Mouse (Mus musculus) testis, postnatal 10 days (tissue): Measurements from ENCODE around the gene Specc1.
A peak's percentile ranks its signal among the peaks of the same experiment; 100 is the strongest.

Experiments used
- DNase-seq: peaks from one replicate; pipeline ENCODE4 v3.0.0; 2021; ENCODE audit warnings: low spot score

Gene Specc1

DNA sequence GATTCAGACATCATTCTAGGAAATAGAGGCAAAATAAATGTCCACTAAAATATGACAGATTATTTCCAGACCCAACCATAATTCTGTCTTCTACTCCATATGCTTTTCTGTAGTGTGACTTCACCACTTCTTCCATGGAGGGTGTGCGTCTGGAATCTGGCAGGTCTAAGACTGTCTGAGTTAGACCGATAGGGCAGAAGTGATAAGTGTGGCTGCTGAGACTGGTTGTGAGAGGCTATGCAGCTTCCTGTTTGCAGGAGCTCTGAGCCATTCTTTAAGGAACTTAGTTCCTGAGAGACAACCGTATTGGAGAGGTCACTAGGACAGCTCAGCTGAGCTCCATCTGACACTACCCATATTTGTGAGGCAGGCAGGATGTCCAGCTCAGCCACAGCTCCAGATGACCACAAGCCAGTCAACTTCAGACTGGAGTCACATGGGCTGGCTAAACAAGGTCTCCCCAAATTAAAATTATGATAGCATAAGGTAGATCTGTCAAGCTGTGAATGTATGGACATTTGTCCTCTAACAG lies 146.9 kb downstream of the Specc1 start:
- no peak for DNase-seq

DNA sequence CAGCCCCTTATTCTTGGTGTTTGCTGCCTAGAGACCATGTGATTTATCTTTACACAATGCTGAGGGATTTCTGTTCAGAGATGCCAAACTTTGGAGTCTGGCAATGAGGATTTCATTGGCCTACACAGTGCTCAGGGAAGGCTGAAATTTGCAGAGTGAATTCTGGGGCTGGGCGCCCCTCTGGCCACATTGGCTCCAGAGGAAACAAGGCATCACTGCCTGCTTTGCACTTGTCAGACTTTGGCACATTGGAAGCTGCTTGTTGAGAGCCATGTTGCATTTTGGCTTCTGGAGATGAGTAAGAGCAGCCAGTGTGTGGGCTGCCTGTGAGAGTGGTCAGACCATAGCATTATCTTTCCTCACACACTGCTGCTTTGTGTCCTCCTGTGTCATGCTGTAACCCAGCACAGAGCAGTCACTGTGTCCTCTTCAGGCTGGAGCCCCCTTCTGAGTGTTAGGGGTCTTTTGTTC lies 149.9 kb downstream of the Specc1 start:
- no peak for DNase-seq

DNA sequence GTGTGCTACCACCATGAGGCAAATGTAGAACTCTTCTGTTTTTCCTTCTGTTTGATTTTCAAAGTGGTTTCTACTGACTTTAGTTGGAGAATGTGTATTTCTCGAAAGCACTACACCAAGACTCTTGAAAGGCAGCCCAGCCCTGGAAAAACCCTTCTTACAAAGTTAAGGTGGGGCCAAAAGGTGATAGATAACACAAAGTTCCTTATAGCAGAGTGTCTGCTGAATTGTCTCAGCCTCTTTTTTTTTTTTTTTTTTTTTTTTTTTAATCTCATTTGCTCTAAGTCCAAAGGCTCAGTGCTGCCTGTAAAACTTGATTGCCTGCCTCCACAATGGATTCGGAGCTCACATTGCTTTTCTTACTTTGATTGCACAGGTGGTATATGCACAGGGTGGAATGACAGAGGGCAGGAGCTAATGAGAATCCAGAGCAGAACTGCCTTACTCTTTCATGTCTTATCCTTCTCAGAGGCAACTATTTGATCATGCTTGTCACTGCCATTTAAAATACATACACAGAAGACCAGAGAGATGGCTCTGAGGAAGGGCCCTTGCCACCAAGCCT lies 150.8 kb downstream of the Specc1 start:
- DNase-seq, result no peak

DNA sequence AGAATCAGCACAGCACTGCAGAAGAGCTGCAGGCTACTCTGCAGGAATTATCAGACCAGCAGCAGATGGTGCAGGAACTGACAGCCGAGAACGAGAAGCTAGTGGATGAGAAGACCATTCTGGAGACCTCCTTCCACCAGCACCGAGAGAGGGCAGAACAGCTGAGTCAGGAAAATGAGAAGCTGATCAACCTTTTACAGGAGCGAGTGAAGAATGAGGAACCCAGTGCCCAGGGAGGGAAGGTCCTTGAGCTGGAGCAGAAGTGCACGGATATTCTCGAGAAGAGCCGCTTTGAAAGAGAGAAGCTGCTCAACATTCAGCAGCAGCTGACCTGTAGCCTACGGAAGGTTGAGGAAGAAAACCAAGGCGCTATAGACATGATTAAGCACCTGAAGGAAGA lies 162.0 kb downstream of the Specc1 start:
- DNase-seq, result no peak

DNA sequence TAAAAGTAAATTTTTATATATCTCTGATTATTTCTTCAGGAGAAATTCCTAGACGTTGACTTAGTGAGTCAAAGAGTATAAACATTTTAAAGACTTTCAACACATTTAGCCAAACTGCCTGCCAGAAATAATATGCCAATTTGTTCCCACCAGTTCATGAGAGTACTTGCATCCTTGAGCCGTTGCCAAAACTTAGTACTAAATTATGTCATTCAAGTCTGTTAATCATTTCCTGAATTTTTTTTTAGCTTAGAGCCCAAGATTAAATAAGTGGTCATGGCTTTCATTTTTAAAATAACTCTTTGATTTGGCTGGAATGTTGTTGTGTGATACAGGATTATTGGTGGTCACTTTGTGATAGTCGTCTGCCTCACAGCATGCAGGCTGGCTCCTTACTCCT lies 163.3 kb downstream of the Specc1 start:
- DNase-seq, result no peak

DNA sequence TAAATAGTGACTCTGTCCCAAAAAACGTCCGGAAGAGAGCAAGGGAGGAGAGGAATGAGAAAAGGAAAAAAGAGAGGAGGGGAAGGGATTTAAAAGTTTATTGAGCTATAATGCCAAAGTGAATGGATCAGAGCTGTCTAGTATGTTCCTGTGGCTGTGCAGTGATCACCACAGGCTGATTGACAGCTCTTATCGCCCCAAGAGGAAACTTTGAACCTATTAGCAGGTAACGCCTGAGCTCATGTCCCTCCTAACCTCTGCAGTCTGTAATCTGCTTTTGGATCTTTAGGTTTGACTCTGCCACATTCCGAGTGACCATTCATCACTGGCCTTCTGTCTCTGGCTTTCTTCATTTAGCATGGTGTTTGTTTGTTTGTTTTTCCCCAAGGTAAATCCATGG lies 164.8 kb downstream of the Specc1 start:
- no peak for DNase-seq

DNA sequence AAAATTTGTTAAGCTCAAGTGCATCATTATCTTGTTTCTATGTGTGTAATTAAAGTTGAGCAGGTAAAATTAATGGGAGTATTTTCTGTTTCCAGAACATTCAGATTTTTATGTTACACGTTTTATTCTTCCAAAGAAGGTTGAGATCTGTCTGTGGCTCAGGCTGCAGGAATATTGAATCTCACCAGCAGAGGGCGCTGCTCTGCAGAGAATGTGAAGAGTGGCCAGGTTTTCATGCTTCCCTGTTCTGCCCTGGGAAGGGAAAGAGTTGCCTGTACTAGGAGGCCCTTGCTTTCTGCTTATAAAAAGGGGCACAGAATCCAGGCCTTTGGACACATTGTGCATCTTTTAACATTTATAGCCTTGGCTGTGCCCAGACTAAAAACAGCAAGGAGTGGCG lies 171.1 kb downstream of the Specc1 start:
- peak; percentile 94 for DNase-seq

DNA sequence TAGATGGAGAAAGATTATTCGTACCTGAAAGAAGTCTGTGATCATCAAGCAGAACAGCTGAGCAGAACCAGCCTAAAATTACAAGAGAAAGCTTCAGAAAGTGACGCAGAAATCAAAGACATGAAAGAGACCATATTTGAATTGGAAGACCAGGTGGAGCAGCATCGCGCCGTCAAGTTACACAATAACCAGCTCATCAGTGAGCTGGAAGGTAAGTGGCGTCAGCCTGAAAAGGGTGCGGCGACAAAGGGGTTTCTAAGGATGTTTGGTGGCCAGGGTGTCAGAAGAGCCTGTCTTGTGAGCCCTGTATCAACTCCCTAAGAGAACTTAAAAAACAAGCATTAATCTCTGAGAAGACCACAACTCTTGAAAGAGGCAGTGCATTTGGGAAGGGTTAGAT lies 171.6 kb downstream of the Specc1 start:
- no peak for DNase-seq

DNA sequence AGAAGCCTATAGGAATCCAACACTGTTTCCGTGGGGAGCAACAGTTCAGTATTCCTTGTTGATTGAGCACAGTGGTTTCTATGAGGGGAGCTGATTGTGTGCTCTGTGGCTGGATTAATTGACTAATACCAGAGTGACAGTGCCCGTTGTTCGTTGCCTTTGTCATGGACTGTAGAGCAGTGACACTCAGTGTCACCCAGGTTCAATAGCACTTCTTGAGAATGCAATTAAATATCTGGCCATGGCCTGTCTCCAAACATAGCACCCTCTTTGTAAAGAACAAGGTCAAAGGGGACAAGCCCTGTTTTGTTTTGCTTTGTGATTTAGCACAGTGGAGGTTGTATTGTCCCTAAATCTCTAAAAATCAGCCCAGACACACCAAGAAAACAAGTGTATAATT lies 173.6 kb downstream of the Specc1 start:
- DNase-seq, result no peak

DNA sequence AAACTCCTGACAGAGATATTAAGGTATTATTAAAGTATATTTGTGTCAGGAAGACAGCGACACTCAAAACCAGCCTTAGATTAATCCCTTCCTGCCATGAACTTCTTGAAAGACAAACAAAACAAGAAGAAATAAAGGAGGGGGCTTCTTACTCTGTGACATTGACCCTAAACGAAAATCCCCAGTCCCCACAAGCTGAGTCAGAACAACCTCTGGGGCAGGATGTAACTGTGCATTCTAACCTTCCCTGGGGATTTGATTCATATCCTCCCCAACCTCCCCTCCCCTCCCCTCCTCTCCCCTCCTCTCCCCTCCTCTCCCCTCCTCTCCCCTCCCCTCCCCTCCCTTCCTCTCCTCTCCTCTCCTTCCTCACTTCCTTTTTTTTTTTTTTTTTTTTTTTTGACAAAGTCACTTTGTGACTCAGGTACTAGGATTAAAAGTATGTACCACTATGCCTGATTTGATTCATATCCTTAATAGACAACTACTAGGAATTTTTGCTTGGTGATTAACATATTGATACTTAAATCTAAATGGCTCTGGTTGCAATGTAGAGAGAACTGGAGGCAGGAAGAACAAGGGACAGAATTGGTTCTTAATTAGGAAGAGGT lies 174.2 kb downstream of the Specc1 start:
- no peak for DNase-seq

DNA sequence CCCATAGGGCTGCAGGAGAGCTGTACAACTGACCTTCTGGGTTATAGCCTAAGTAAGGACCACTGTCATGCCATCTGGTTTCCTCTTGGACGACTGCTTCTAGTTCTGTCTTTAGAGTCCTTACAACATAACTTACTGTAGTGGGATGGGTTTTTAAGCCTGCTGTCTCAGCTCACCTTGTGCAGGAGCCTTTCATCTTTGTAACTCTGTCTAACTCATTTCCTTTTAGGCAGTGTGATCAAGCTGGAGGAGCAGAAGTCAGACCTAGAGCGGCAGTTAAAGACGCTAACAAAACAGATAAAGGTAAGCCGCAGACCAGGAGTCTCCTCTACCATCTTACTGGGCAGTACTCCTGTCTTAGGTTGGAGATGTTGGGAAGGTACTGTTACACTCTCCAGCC lies 175.0 kb downstream of the Specc1 start:
- DNase-seq, result no peak

DNA sequence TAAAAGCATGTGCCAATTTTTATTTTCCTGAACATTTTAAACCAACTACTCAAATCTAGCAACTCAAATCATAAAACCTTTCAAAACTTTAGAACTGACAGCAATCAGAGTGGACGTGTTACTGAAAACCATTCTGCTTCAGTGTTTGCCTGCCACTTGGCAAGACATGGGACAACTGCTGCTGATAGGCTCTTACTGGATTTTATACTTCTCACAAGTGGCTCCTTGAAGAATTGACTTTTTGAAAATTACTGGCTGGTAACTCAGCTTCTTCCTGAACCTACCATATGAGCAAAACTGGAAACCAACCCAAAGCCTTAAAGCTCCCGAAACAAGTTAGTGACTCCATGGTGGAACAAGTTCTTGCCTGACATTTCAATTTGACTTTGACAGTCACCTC lies 177.6 kb downstream of the Specc1 start:
- no peak for DNase-seq

DNA sequence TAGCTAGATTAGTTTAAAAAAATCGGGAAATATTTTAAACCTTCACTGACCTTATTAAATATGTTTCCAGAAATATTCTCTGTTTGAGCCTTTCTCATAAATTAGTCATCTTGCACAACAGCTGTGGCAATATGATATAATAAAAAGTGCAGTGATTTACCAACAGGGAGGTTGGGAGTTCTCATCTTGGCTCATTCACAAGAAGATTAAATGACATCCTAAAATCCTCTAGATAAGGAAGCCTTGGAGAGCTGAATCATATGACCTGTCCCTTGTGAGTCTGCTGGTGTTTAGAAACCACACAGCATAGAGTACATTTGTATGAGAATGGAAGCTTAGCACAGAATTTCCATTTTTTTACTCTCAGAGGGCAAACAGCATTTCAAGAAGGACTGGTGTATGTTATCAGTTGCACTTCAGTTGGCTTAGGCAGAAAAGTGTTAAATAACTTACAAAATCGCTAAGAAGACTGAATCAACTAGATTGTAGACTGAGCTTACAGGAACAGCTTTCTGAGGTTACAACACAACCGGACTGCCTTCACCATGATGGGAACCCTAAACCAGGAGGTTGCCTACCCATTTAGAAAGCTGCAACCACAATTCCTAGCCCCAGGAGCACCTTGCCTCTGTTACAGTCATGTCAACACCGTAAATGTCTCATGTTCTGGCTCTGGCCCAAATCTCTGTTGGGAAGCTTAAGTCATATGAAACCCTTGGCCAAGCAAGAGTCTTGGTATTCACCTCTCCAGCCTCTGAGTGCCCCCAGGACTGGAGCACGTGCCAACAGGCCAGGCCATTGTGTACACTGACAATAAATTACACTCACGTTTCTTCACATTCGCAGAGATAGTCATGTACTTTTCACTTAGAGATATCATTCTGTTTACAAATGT lies 188.9 kb downstream of the Specc1 start:
- no peak for DNase-seq

DNA sequence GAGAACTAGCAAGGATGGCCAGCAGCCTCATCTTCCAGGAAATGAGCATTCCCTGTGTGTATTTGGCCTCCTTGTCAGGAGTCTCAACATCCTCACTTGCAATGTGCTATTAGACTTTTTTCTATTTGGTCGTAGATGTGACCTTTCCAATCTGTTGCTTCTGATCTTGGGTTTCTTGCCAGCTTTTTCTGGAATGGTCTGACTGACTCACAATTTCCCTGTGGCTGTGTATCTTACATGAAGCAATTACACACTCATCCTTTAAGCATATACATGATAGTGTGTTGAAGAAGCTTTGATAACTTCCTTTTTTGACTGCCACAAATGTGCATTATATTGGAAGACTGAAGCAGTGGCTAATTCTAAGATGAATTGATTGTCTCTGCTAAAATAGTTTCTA lies 190.1 kb downstream of the Specc1 start:
- DNase-seq, result no peak

DNA sequence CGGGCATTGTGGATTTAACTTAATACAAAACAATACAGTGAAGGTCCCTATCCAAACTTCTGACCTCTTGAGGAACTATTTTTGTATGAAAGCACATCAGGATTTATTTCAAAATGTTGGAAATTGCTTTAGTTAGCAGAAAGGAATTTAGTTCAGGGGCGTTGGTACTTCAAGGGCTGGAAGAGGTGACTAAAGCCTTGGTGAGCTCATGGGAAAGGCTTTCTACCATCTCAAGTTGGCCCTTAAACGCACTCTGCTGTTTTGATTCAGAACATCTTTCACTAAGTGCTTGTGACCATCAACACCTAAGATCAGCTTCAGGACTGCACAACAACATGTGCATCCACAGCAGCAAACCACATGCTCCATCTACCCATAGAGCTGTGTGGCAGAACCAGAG lies 191.5 kb downstream of the Specc1 start:
- no peak for DNase-seq

DNA sequence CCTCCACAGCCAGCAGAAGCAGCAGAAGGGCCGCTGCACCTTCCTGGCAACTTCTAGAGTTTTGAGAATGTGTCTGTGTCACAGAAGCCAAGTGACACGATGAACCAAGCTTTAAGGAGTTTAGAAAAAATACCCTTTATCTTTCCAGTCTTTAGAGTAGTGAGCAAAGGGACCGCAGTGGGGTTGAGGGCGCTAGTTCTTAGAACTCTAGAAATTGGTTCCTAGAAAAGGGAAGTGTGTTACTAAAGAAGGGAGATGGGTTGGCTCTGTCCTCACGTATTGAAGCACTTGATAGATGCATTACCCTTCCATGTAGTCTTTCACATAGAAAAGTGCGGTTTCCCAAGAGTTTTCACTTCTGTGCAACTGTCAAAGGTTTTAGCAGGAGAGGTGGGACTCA lies 191.9 kb downstream of the Specc1 start:
- no peak for DNase-seq

DNA sequence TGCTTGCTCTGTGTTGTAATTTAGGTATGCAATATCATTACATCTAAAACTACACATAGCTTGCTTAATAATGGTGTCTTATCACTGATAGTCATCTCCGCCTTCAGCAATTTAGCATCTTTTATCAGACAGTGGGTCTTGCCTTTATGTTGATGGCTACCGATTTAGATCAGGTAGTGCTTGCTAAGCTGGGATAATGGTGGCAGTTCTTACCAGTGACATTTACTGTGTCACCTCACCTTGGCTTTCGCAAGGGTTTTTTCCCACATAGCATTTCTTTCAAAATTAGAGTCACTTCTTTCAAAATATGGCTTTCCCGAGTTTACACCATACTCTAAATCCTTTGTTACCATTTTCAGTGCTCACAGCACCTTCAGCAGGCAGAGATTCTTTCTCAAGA lies 196.5 kb downstream of the Specc1 start:
- DNase-seq, result no peak

DNA sequence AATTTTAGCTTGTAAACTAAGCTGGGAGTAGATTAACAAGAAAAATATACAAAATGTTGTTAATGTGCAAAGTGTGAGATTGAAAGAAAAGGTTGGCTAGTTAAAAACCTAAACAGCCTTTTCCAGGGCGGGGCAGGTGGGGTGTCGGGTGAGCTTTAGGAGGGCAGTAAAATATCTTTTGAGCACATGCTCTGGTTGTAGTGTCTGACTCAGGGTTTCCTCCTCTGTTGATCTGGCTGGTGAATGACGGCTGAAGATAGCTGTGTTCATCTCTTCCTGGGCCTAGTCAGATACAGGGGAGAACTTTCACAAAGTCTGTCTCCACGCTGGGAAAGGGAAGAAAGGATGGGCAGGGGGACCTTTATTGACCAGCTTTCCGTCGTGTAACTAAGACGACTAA lies 203.2 kb downstream of the Specc1 start:
- no peak for DNase-seq

DNA sequence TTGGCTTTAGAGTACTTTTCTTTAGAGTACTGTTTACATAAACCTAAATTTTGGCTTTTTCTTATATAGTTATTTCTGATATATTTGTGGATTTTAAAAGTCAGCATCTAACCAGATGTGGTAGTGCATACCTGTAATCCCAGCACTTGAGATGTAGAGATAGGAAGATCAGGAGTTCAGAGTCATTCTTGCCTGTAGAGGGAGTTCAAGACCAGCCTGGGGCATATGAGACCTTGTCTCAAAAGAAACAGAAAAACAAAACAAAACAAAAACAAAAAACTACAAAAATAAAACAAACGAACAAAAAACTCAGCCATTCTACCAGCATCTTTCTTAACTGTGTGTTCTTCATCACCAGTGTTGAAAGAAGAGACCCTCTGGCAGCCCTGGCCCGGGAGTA lies 204.9 kb downstream of the Specc1 start:
- no peak for DNase-seq

DNA sequence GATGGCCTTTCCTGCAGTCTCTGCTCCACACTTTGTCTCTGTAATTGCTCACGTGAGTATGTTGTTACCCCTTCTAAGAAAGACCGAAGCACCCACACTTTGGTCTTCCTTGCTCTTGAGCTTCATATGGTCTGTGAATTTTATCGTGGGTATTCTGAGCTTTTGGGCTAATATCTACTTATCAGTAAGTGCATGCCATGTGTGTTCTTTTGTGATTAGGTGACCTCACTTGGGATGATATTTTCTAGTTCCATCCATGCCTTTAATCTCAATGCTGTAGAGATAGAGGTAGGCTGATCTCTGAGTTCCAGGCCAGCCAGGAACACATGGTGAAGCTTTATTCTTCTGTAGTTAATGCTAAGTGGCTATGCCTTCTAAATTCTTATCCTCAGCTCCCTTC lies 207.8 kb downstream of the Specc1 start:
- DNase-seq, result no peak

DNA sequence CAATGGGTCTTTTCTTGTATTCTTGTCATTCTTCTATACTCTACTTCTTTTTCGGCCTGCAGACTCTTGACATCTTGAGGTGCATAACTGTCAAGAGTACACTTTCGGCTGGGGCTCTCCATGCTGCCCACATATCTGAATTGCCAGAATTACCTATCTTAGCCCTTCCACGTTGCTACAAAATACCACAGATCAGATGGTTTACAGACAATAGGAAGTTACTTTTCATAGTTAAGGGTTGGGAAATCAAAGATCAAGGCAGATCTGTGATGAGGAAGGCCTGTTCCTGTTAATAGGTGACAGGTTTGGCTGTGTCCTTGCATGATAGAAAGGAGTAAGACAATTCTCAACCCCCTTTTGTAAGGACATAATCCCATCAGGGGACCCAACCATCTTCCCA lies 209.9 kb downstream of the Specc1 start:
- DNase-seq, result no peak

DNA sequence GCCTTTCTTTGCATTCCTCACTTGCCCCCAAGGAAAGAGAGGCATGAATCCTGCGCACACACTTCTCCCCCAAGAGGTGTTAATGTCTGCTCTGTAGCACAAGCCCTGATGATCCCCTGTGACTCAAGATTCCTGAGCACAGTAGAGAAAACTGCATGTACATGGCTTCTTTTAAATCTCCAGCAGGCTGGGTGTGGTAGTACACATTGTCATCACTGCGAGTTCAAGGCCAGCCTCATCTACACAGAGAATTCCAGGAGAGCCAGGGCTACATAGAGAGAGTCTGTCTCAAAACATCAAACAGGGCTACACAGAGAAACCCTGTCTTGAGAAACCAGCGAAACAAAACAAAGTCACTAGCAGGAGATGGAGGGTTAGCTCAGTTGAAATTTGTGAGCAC lies 211.6 kb downstream of the Specc1 start:
- no peak for DNase-seq
